Mouse (Mus musculus) heart, embryonic 16.5 days (tissue): ENCODE measurements at regions not wholly inside any gene's neighbourhood (a gene's known extent, or its start where the extent isn't known, plus 50 kb on each side); places are given as distances from the start of the nearest gene placed in this dataset.
A peak's percentile ranks its signal among the peaks of the same experiment; 100 is the strongest.

Experiments
- ATAC-seq: fragments of 200-750 bp; cut with Nextera tagmentation; replicated peaks from 2 replicates; pipeline ENCODE4 v1.8.0; 2017; ENCODE audit warnings: moderate number of reproducible peaks; ENCODE audit not compliant: insufficient read depth, low FRiP score; ENCODE audit errors: extremely low read depth
- H3K27ac ChIP-seq: fragments of 300-500 bp; sonication (generic); 2 replicates; pipeline ENCODE4 v1.5.1; 2014; ENCODE audit warnings: mild to moderate bottlenecking, low read length, control low read depth, moderate library complexity
- H3K27me3 ChIP-seq: fragments of 300-500 bp; sonication (generic); 2 replicates; pipeline ENCODE4 v1.6.1; 2014; ENCODE audit warnings: low read length, mixed read lengths; ENCODE audit not compliant: control insufficient read depth, insufficient read depth
- H3K36me3 ChIP-seq: fragments of 300-500 bp; sonication (generic); 2 replicates; pipeline ENCODE4 v1.6.1; 2014; ENCODE audit not compliant: control insufficient read depth, insufficient read depth
- H3K4me1 ChIP-seq: fragments of 300-500 bp; sonication (generic); 2 replicates; pipeline ENCODE4 v1.6.1; 2014; ENCODE audit warnings: low read length, mixed read lengths; ENCODE audit not compliant: control insufficient read depth, insufficient read depth
- H3K4me2 ChIP-seq: fragments of 300-500 bp; sonication (generic); 2 replicates; pipeline ENCODE4 v1.6.1; 2014; ENCODE audit warnings: low read depth, mild to moderate bottlenecking, control low read depth, low read length
- H3K4me3 ChIP-seq: fragments of 300-500 bp; sonication (generic); 2 replicates; pipeline ENCODE4 v1.5.1; 2014; ENCODE audit warnings: mild to moderate bottlenecking, control low read depth, low read length
- H3K9ac ChIP-seq: fragments of 300-500 bp; sonication (generic); 2 replicates; pipeline ENCODE4 v1.6.1; 2014; ENCODE audit warnings: low read length, control low read depth
- H3K9me3 ChIP-seq: fragments of 300-500 bp; sonication (generic); replicated peaks from 2 replicates; pipeline ENCODE4 v1.6.1; 2016; ENCODE audit warnings: low read length; ENCODE audit not compliant: control insufficient read depth
- WGBS: fragments of 180-500 bp; shearing (Covaris S2); extraction: QIAGEN DNeasy Blood & Tissue Kit; methylation state at CpG from one replicate; pipeline ENCODE4 v1.1.7; 2014; 5-methylcytosine and 5-hydroxymethylcytosine counted together

- Histone ChIP-seq H3K36me3 (no peaks in the 10 kb centered on the region), H3K27me3 (no peaks in the 10 kb centered on the region), H3K4me2 (no peak overlapping the region), H3K27ac (no peak overlapping the region), H3K4me3 (no peak overlapping the region), H3K9ac (no peak overlapping the region), H3K4me1 (no peaks in the 10 kb centered on the region), H3K9me3 (0 out of 2 replicates have a peak, but pooled peaks cover 2% of the 10 kb centered on the region)
- 77% methylated on average over 5 of the region's 5 CpGs for WGBS
- ATAC-seq: no peak
Observed at GRCm38 (mm10) chr8:96174996-96175395, 286.6 kb upstream of the Got2 start.

- no peak overlapping the region for H3K4me2 ChIP-seq
- 83% methylated on average over 8 of the region's 8 CpGs for WGBS
- H3K4me3 ChIP-seq: no peak overlapping the region
- H3K4me1 ChIP-seq: no peaks in the 10 kb centered on the region
- H3K27ac ChIP-seq: no peak overlapping the region
- no peaks in the 10 kb centered on the region for H3K9me3 ChIP-seq
- H3K9ac ChIP-seq: no peak overlapping the region
- no peaks in the 10 kb centered on the region for H3K36me3 ChIP-seq
- no peak for ATAC-seq
- H3K27me3 ChIP-seq: no peaks in the 10 kb centered on the region
Observed at GRCm38 (mm10) chr8:96164933-96165332, 276.6 kb upstream of the Got2 start.

- Histone ChIP-seq H3K27me3 (no peaks in the 10 kb centered on the region), H3K36me3 (no peaks in the 10 kb centered on the region), H3K9me3 (no peaks in the 10 kb centered on the region), H3K9ac (no peak overlapping the region), H3K4me1 (no peaks in the 10 kb centered on the region), H3K27ac (no peak overlapping the region), H3K4me2 (no peak overlapping the region), H3K4me3 (no peak overlapping the region)
- WGBS: 18% methylated on average over 6 of the region's 6 CpGs
- no peak for ATAC-seq
Observed at GRCm38 (mm10) chr8:96159899-96160298, 271.6 kb upstream of the Got2 start.

GRCm38 (mm10) chr8:96152496-96153250 lies 264.3 kb upstream of the Got2 start:
- no peak for ATAC-seq
- Histone ChIP-seq H3K9ac (no peak overlapping the region), H3K36me3 (no peaks in the 10 kb centered on the region), H3K9me3 (no peaks in the 10 kb centered on the region), H3K4me3 (no peak overlapping the region), H3K4me2 (no peak overlapping the region), H3K27ac (no peak overlapping the region), H3K27me3 (no peaks in the 10 kb centered on the region), H3K4me1 (no peaks in the 10 kb centered on the region)
- 38% methylated on average over 12 of the region's 12 CpGs for WGBS

GRCm38 (mm10) chr8:96152056-96152455 lies 263.7 kb upstream of the Got2 start:
- Histone ChIP-seq H3K4me3 (no peak overlapping the region), H3K4me2 (no peak overlapping the region; the same call in 1 of the 2 replicates), H3K27me3 (no peaks in the 10 kb centered on the region), H3K27ac (no peak overlapping the region), H3K9me3 (no peaks in the 10 kb centered on the region), H3K9ac (no peak overlapping the region), H3K4me1 (no peaks in the 10 kb centered on the region), H3K36me3 (no peaks in the 10 kb centered on the region)
- no peak for ATAC-seq
- 60% methylated on average over 10 of the region's 10 CpGs for WGBS

GRCm38 (mm10) chr8:96151065-96151472 lies 262.7 kb upstream of the Got2 start:
- Histone ChIP-seq H3K27me3 (no peaks in the 10 kb centered on the region), H3K4me2 (peak overlapping the region; percentile 56), H3K9me3 (no peaks in the 10 kb centered on the region), H3K36me3 (no peaks in the 10 kb centered on the region), H3K9ac (no peak overlapping the region), H3K4me1 (no peaks in the 10 kb centered on the region), H3K4me3 (no peak overlapping the region), H3K27ac (no peak overlapping the region)
- WGBS: 26% methylated on average over 16 of the region's 16 CpGs
- peak; percentile 23; the same call in 1 of the 2 replicates for ATAC-seq

- 57% methylated on average over 5 of the region's 5 CpGs for WGBS
- H3K27me3 ChIP-seq: no peaks in the 10 kb centered on the region
- H3K36me3 ChIP-seq: no peaks in the 10 kb centered on the region
- ATAC-seq: no peak
- no peaks in the 10 kb centered on the region for H3K4me1 ChIP-seq
- no peaks in the 10 kb centered on the region for H3K9me3 ChIP-seq
- no peak overlapping the region for H3K27ac ChIP-seq
- H3K4me2 ChIP-seq: no peak overlapping the region
- no peak overlapping the region for H3K4me3 ChIP-seq
- H3K9ac ChIP-seq: no peak overlapping the region
Observed at GRCm38 (mm10) chr8:96132183-96132582, 243.8 kb upstream of the Got2 start.

- 79% methylated on average over 2 of the region's 2 CpGs for WGBS
Observed at GRCm38 (mm10) chr8:96128329-96128728, 240.0 kb upstream of the Got2 start.

GRCm38 (mm10) chr8:96100817-96101216 lies 212.5 kb upstream of the Got2 start:
- H3K36me3 ChIP-seq: no peaks in the 10 kb centered on the region
- H3K27me3 ChIP-seq: no peaks in the 10 kb centered on the region
- no peaks in the 10 kb centered on the region for H3K4me1 ChIP-seq
- H3K4me3 ChIP-seq: no peak overlapping the region
- no peak for ATAC-seq
- H3K9me3 ChIP-seq: no peaks in the 10 kb centered on the region
- H3K4me2 ChIP-seq: no peak overlapping the region
- H3K9ac ChIP-seq: no peak overlapping the region
- WGBS: 79% methylated on average over 5 of the region's 5 CpGs
- no peak overlapping the region for H3K27ac ChIP-seq

More at GRCm38 (mm10) chr8:96128329-96128728, 240.0 kb upstream of the Got2 start:
- Histone ChIP-seq H3K4me2 (no peak overlapping the region), H3K9me3 (no peaks in the 10 kb centered on the region), H3K4me1 (no peaks in the 10 kb centered on the region), H3K9ac (no peak overlapping the region), H3K4me3 (no peak overlapping the region), H3K27ac (no peak overlapping the region), H3K36me3 (no peaks in the 10 kb centered on the region), H3K27me3 (no peaks in the 10 kb centered on the region)
- no peak for ATAC-seq
